Mouse (Mus musculus) heart, postnatal 14 days (tissue): Measurements from ENCODE around the gene Scgb3a1. TPM values are rescaled to one million over a fixed set of nuclear protein-coding genes. Genes with fewer than 3 reads are reported as not detected.

Experiments
- DNase-seq, 2 experiments: peaks; one replicate each; pipeline ENCODE4 v3.0.0; 2021 to 2022
- intact Hi-C: fragments of 180-260 bp; cut with DNase I; formaldehyde crosslinking; loops from one replicate; pipeline ENCODE4 v1.15.1; 2025
- total RNA-seq, 2 experiments: library from RNA; stranded (reverse); gene quantifications; 2 replicates each; pipeline ENCODE4 v1.2.3; 2021

Gene Scgb3a1
- total RNA-seq, 2 experiments from 2014 or later = 58.2 TPM; not detected in 1

DNA sequence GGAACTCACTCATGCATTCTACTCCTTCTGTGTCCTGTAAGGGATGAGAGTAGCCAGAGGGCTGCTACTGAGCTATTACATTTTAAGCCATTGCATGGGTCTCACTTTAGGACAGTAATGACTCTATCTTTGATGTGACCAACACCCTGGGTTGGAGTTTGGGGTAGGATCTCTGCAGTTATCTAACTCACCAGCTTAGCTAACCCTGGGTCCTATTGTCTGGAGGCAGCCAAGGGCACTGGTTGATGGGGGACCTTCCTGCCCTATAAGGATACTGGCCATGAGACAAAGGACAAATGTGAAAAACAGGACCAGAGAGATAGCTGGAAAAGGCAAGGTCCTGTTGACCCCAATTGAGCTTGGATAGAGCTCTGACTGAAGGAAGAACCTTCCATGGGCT lies 7.9 kb upstream of the Scgb3a1 start:
- DNase-seq = no peak
- intact Hi-C loops = no loop called here

DNA sequence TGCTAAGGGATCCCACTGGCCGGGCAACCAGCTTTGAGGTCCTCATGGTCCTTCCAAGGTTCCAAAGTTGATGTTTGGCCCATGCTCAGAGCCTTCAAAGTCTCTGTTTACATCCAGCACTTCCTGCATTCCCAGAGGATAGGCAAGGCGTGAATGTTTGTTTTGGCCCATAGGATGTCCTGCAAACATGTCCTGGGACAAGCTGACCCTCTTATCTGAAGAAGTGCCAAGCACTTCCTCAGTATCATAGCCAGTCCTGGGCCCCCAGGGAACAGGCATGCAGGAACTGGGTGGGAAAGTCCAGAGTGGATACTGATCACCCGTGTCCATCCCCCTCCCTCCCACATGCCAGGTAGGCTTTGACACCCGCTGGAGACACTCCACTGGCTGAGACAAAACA lies 5.3 kb upstream of the Scgb3a1 start:
- peak in 1 of 2 experiments; percentile 27 for DNase-seq
- intact Hi-C loops = no loop called here

DNA sequence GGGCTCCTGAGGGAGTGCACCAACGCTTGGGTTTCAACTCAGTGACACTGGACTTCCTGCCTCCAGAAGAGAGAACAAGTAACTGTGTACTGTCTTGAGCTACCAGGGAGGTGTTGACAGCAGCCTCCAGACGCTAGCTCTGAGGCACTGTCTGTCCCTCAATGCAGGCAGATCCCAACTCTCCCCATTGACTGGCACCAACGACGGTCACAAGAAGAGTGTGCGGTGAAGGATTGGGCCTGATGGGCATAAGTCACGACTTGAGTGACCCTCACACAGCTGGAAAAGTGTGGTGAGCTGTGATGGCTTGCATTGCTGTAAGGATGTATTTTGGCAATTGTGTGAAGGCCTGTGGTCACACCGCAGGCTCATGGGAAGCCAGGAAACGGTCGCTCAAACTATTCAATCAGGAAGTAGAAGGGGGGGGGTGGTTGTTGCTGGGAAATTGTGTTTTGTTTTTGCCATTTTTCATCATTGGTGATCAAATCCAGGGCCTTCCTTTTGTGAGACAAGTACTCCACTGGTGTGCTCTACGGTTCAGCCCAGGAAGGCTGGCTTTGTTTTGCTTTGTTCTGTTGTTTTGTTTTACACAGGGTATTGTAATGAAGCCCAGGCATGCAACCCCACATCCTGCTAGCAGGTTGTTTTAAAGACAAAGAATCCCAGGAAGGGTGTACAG lies 4.5 kb upstream of the Scgb3a1 start:
- intact Hi-C loops = no loop called here
- DNase-seq = peak in 1 of 2 experiments; percentile 28

DNA sequence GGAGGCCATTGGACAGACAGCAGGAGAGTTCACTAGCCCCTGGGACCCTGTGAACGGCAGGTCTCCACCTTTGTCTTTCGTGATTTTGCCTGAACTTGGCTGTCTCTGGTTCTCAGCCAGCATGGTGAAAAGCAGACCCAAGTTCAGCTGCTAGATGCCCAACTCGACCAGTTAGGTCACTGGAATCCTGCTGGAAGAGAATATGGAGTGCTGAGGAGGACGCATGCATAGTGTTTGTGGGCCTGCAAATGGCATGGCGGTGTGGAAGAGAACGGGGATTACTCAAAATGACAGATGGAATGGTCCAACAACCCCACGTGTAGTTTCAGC lies 4.0 kb upstream of the Scgb3a1 start:
- intact Hi-C loops = no loop called here

DNA sequence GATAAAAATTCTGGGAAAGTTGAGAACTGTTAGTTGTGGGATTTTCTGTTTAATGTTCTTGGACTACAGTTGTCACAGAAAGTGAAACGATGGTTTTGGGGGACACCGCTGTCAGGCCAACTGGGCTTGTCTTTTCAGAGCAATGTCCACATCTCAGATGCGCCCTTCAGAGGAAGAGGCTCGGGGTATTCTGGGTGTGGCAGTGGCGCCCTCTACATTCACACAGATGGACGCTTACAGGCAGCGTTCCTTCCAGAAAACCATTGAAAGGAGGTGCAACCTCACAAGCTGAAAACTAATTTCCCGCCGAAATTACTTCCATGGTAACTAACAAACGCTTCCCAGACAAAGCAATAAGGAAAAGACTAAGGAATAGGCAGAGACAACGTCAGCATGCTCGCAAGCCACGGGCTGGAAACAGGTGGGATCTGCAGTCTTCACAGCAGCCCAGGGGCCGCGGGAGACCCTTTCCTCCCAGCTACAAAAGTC lies 1.1 kb upstream of the Scgb3a1 start:
- intact Hi-C loops = no loop called here
- DNase-seq = no peak

More for the DNA sequence above, 4.0 kb upstream of the Scgb3a1 start:
- DNase-seq = no peak

DNA sequence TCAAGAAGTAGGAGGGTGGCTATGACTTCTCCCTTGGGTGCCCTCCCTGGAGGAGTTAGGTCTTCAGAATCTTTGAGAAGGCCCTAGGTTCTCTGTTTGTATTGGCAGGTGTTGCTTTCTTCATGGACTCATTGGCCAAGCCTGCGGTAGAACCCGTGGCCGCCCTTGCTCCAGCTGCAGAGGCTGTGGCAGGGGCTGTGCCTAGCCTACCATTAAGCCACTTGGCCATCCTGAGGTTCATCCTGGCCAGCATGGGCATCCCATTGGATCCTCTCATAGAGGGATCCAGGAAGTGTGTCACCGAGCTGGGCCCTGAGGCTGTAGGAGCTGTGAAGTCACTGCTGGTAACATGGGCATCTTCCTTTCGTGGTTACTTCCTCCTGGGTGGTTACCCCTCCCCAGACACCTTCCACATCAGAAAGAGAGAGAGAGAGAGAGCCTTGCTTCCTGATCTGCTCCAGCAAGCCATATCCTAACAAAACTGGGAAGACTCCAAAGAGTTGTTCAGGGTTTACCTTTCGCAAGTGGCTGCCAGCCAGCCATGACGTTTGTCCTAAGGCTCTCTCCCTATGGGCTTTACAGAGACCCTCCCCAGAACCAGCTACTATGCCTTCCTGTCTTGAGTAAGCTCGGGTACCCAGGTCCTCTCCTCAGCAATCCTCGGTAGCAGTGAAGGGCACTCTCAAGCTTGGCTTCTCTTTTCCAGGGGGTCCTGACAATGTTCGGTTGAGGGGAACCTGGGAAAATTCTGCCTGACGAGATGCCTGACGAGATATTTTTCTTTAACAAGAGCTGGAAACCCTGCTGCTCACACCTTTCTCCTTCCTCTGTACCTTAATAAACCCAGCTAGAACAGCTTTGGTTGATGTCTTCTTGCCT lies 1.1 kb downstream of the Scgb3a1 start:
- intact Hi-C loops = no loop called here
- DNase-seq = no peak

DNA sequence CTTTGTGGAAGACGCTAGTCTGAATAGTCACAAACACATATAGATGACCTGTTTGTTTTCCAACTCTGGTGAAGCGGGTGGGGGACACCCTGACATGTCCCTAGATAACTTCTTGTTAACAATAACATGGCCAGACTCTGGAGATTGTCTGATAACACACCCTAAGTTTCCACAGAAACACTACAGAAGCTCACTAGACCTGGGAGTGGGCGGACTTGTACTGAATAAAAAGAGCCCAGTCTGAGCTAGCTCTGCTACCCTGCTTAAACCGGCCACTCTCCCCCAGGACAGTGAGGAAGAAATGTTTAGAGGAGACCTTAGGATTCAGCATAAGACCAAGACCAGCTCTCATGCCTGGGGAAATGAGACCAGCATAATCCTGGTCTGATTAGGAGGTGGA lies 2.1 kb downstream of the Scgb3a1 start:
- intact Hi-C loops = no loop called here
- DNase-seq = no peak

DNA sequence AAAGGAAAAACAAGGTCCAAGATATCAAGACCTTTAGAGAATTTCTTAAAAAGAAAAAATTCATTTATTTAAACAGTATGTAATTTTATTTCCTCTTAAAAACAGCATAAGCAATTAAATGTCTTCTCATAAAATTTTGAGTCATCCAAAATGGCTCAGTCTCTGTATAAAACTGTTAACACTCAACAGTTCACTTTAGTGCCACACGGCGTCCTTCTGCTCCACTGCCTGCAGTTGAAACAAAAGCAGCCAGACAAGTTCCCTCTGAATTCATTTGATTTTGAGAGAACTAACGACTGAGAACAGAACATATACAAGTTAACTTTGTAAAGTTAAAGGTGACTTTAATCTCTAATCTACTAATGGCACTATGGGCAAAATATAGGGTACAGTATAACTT lies 10.0 kb downstream of the Scgb3a1 start:
- intact Hi-C loops = no loop called here

DNA sequence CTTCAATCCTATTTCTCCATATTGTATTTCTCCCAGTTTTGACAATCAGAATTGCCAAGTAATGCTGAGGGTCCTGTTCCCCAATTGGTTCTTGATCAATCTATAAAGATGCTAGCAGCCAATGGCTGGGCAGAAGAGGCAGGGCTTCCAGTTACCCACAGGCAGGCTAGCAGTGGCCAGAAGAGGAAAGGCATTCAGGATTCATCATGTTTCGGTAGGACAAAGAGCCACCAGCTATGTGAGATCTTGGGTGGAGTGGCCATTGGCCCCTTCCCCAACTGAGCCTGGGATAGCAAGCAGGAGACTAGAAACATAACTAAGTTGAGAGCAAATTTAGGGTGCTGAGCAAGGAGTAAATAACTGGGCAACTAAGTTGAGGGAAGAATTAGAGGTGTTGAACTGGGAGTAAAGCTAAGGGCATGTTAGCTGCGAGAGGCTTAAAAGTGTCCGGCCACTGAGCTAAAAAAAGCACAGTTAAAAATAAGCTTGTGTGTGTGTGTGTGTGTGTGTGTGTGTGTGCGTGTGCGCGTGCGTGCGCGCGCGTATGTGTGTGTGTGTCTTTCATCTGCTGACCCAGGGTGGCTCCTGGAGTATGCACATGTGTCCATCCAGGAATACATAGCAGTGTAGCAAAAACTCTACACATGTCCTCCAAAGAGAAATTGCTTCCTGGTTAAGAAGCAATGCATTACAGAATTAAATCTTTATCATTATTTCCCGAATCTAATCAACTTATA lies 21.0 kb downstream of the Scgb3a1 start:
- intact Hi-C loops = no loop called here
- DNase-seq = peak in 1 of 2 experiments; percentile 16

More for the DNA sequence above, 10.0 kb downstream of the Scgb3a1 start:
- DNase-seq = no peak

DNA sequence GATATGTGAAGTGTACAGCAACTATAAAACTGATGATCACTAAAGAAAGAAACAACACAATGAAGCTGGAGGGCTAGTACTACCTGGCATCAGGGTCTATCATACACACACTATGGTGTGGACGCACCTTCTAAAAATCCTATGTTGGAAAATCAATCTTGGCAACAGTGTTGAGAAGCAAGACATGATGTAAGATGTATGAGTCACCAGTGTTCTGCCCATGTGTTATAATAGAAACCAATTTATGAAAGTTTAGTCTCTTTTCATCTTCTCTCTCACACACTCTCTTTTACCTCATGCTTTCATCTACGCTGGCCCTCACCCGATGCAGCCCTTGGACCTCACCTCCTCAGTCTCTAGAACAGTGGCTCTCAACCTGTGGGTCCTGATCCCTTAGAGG lies 31.6 kb downstream of the Scgb3a1 start:
- intact Hi-C loops = no loop called here
- DNase-seq = no peak

DNA sequence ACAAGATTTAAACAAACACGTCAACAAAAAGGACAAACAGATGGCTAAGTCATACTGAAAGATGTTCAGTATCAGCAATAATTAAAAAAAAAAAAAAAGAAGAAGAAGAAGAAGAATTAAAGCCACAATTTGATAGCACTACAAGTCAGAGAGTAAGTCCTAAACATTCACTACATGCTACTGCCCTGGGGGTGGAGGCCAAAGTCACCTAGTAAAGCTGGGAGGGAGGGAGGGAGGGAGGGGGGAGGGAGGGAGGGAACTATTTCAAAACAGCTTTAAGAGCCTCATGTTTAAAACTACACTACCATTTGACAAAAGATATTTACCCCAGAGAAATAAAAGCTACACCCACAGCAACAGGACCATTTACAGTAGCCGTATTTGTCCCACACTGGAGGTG lies 32.3 kb downstream of the Scgb3a1 start:
- intact Hi-C loops = no loop called here

DNA sequence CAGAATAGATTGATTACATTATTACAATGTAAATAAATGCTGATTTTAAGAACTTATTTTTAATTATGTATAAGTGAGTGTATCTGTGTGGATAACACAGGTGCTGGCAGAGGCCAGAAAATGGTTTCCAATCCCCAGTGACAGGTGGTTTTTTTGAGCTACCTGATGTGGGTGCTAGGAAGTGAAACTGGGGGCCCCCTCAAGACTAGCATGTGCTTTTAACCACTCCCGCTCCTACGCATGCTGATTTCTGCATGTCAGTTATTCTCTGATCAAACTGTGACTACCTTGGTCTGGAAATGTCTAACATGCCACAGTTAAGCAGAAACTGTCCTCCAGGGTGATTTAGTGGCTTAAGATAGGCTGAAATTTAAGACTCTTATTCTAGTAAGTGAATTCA lies 33.1 kb downstream of the Scgb3a1 start:
- intact Hi-C loops = no loop called here
- DNase-seq = no peak

More for the DNA sequence above, 32.3 kb downstream of the Scgb3a1 start:
- no peak for DNase-seq

DNA sequence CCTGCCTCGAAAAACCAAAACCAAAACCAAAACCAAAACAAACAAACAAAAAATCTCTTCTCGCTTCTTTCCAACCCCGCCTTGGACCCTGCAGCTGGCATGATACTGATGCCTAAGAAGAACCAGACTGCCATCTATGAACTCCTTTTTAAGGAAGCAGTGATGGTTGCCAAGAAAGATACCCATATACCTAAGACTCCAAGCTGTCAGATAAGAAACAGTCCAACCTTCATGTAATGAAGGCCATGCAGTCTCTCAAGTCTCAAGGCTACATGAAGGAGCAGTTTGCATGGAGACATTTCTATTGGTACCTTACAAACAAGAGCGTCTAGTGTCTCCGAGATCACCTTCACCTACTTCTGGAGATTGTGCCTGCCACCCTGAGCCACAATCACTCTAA lies 34.4 kb downstream of the Scgb3a1 start:
- no peak for DNase-seq
- intact Hi-C loops = no loop called here

DNA sequence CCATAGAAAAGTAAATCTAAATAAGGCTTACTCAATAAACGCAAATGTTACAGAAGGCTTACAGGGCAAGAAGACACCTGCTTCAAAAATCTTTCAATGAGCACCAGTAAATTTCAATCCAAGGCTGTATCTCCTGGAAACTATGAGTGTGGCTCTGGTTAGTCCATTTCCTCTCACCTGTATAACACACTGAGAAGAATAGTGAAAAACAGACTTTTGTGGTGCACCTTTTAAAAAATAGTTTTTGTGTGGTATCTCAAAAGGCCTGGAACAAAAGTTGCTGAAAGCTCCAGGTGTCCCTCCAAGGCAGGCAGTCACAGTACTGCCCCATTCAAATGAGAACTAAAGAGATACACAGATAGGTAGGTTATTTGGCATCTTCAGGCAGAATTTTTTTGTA lies 35.7 kb downstream of the Scgb3a1 start:
- intact Hi-C loops = no loop called here
- no peak for DNase-seq

DNA sequence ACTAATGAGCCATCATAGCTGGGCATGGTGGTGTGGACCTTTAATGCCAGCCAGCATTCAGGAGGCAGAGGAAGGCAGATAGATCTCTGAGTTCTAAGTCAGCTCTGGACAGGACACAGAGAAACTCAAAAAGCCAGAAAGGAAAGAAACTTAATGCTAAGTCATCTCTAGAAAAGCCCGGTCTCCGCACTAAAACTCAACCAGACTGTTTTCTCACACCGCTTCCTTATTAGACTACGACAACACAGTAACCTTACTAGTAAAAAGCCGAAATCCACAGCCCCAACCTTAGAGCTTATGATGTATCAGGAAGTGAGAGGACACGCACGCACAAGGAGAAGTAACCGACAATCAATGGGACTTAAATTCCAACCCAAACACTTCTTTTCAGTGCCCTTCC lies 38.6 kb downstream of the Scgb3a1 start:
- intact Hi-C loops = no loop called here
- no peak for DNase-seq

DNA sequence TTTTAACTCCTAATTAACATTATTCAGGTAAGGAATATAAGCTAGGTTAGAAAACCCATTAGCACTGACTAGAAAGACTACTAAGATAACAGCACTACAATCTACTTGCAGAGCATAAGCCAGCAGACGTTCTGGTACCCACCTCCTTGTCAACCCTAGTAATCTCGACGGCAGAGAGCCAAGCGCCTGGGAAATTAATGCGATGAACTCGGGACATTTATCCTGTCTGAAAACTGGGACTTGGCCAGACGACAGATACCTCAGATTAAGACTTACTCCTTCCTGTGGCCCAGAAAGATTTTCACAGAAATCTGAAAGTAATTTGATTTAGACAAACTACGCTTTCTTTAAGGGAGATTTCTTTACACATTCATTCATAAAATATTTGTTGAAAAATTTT lies 41.4 kb downstream of the Scgb3a1 start:
- DNase-seq = no peak
- intact Hi-C loops = no loop called here

DNA sequence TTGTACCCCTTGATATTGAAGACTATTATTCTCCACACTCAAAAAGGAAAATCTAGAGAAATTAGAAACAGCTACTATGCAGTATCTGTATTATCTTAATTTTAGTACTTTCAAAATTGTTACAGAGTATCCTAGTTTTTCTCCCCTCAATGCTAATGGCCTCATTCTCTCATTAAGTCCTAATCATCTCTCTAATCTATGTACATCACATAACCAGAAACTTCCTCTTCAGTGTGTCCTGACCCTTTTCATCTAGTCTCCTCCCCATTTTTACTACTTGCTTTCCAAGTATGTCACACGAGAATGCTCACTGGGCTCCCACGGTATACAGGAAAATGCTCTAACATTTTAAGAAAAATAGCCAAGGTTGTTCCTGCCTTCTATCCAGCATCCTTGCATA lies 44.4 kb downstream of the Scgb3a1 start:
- DNase-seq = no peak
- intact Hi-C loops = no loop called here

DNA sequence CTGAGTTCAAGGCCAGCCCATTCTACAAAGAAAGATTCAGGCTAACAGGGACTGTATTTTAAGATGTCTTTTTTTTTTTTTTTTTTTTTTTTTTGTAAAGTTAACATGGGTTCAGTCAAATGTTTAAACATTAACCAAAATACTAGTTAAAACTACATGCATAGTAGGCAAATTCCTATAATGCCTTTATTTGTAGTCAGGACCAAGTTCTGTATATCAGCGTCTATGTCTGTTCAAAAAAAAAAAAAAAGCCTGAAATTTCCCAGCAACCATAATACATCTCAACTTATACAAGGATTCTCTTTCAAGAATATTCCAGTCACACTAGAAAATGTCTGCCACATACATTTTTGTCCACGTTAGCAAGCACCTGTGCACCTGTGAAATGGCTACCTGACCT lies 47.3 kb downstream of the Scgb3a1 start:
- DNase-seq = no peak
- intact Hi-C loops = loop anchor here (5.0 kb wide), 2 partner anchors 58 to 137 kb away; partner anchors contain the start of gene Mapk9

DNA sequence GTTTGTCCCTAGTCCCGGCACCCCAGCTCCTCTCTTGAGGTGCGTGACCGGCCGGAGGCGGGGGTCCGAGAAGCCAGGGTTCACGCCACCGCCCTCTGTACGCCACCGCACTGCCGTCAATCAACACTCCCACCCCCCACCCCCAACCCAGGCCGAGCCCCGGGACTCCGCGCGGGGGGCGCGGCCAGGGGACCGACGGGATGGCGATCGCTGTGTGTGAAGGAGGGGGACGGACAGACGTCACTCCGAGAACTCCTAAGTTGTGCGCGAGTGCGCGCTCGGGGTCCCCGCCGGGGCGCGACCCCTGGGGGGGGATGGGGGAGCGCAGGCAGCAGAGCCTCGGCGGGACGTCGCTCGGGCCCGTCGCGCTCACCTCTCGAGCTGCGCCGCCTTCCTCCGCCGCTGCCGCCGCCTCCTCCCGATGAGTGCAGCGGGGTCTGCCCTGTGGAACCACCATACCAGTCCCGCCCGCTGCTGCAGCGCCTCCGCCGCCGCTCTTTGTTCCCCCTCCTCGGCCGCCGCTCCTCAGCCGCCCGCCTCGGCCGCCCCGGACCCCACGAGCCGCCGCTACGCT lies 48.7 kb downstream of the Scgb3a1 start:
- DNase-seq = peak; percentile 40 to 52

DNA sequence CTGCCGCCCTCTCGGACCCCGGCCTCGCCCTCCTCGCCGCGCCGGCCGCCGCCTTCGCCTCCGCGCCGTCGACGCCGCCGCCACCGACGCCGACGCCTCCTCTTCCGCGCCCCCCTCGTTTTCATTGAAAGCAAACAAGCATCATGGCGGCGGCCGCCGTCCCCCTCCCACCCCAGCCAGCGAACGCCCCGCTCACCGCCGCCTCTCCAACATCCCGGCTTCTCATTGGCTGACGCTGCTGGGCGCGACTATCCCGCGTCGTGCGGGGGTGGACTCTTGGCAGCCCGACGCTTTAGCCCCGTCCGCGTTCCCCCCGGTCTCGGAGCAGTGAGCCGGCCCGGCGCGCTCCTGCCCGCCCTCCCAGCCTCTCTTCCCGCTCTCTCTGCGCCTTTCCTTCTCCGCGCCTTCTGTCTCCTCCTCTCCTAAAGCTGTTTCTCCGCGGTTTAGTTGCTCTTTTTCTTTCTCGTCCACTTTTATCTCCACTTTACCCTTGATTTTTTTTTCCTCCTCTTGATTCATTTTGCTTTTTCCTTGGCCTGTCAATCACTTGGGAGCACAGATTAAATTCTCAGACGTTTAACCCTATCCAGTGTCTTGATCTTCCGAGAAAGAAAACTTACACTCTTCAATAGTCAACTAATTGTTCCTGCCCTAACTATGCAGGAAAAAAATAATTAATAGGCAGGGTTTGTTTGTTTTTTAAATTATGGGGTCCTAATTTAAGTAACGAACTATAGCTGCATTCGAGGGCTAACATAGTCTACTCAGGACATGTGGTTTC lies 49.3 kb downstream of the Scgb3a1 start, which contains the start of gene Cnot6:
Cnot6 (minus strand) TSS at position 169 of the 781 bp plus-strand sequence.
- intact Hi-C loops = loop anchor here (5.0 kb wide), 2 partner anchors 60 to 135 kb away; partner anchors contain the start of gene Mapk9
- DNase-seq = peak; percentile 98 to 99

More for the DNA sequence above, 48.7 kb downstream of the Scgb3a1 start:
- intact Hi-C loops = loop anchor here (5.0 kb wide), 2 partner anchors 60 to 135 kb away; partner anchors contain the start of gene Mapk9
